Mouse (Mus musculus): Measurements from ENCODE around the gene Kcnj14. TPM values are rescaled to one million over a fixed set of nuclear protein-coding genes. Genes with fewer than 3 reads are reported as not detected.

Gene Kcnj14
- 0.96 and 1.5 TPM in 2 replicates for polyA plus RNA-seq (2012; rRNA removed)

DNA sequence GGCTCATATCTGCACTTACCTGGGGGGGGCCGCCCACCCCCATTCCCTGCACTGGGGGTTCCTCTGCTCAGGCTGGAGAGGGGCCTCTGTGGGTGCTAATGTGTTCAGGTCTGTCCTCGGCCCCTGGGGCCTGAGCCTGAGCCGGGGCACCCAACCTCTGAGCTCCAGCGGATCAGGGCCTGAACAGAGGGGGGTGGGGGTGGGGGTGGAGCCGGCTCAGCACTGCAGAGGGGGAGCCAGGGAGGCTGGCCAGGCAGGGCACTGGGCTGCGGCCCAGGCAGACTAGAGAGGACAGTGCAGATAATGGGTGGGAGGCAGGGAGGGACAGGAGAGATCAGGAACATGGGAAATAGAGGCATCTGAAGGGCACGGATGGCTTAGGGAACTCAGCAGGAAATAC is at the start of gene Kcnj14:
Gene Kcnj14 (minus strand): TSS at position 185 of the 400 bp plus-strand sequence.

DNA sequence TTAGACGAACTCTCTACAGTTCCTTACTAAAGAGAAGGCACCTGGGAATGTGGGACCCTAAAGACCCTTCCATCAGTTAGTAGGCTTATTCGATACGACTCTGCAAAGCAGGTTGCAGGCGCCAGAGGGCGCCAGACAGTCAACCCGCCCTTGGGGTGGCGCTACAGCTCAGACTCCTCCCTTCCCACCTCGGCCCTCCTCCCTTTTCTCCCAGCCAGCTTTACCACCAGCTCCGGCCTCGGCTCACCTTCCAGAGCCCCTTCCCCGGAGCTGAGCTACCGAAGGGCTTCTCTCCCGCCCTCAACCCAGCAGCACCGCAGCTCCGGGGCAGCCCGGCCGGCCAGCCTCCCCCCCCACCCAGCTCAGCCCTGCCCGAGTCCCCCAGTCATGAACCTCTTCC is 48.0 kb upstream of the Kcnj14 start, which contains the start of gene Kdelr1:
Gene Kdelr1 (plus strand): TSS at position 149 of the 400 bp plus-strand sequence.

DNA sequence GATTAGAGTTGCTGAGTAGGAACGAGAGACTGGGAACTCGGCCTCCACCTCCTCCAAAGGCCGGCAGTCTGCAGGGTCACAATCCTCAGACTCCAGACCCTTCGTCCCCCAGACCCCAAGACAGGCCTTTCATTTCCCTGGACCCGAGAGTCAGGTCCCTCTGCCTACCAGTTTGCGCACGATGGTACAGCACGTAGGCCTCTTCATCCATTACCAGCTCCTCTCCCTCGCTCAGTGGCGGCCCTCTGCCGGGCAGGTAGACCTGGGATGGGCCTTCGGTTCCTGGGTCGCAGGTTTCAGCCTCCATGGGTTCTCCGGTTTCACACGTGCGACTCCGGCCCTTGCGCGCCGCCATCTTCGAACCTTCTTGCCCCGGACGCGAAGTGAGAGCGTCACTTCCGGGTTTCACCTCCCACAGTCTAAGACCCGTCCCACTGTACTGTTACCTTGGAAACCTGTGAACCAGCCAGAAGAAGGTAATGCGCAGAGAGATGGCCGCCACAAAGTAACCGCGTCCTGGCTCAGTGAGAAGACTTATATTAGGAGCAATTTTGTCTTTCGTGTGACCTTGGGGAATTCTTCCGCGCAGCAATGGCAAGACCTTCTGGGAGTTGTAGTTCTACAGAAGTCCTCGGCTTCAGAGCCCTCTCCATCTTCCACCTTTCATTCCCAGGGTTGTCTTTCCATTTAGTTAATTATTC is 6.0 kb upstream of the Kcnj14 start, which contains the start of gene Grwd1:
Gene Grwd1 (minus strand): TSS at position 518 of the 701 bp plus-strand sequence.

DNA sequence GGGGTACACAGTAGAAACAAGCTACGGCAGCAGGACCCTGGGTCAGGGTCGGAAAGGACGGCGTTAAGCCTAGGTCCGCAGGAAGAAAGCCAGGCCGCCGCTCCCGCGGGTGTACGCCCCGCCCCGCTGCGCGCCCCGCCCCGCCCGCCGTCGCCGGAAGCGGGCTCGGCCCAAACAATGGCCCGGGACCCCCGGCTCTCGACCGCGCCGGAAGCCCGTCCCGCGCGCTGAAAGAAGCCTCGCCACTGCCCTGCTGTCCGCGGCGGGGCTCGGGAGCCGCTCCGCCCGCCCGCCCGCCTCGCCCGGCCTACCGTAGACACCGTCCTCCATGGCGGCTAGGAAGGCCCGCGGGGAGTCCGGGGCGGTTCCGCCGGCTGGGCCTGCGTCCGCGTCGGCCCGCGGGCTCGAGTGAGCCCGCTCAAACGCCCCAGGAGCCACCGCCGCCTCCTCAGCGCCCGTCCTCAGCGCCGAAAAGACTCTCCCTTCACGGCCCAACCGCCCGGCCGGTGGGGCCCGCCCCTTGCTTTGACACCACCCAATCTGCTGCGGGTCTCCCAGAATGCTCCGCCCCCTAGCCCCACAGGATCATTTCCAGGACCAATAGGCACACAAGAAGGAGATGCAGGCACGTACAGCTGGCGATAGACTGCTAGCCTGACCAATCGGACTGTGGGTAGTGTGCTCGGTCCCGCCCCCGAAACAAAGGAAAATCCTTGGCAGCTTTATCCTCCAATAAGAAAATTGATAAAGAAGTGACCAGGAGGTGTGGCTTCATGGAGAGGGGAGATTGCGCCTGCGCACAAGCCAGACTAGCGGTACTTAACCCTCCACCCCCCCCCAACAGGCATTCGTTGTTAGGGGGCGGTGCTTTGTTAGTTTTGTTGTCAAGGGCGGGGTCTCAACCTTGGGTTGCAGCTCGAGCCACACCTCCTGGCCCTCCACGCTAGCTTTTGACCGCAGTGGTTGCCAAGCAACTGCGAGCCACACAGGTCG is 10.5 kb downstream of the Kcnj14 start, which contains the start of gene Cyth2:
Gene Cyth2 (minus strand): TSS at position 795 of the 993 bp plus-strand sequence.

DNA sequence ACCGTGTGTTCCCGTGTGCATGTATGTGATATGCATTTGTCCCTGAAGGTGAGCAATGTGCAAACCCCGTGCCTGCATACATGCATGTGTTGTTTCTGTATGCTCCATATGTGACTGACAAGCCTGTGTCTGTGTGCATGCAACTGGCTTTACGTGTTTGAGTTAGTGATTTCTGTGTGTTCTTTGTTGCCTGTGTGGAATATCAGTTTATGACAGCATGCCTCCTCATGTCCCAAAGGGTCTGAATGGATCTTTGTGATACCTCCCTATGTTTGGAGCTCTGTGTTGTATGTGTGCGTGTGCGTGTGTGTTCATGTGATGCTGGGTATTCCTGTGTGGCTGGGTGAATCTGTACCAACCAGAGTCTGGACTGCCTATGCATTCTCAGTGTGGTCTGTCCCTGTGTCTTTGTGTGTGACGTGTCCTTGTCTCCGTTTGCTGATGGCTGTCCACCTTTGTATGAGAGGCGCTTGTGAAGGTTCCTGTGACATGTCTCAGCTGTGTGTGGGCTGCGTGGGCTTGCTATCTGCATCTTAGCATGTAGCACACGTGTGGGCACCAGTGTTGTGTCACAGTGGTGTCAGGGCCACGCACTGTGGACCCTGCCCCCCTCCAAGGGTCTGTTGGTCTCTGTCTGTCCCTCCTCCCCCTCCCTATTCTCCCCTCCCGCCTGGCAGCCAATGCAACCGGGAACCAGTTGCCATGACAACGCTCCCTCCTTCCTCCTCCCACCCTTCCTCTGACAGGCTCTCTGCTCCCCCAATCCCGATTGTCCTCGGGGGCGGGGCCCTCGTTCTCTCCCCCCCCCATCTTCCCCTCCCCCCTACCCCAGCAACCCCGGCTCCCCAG is 39.8 kb downstream of the Kcnj14 start, which contains the start of gene Sult2b1:
Gene Sult2b1 (minus strand): TSS at position 146 of the 849 bp plus-strand sequence.

DNA sequence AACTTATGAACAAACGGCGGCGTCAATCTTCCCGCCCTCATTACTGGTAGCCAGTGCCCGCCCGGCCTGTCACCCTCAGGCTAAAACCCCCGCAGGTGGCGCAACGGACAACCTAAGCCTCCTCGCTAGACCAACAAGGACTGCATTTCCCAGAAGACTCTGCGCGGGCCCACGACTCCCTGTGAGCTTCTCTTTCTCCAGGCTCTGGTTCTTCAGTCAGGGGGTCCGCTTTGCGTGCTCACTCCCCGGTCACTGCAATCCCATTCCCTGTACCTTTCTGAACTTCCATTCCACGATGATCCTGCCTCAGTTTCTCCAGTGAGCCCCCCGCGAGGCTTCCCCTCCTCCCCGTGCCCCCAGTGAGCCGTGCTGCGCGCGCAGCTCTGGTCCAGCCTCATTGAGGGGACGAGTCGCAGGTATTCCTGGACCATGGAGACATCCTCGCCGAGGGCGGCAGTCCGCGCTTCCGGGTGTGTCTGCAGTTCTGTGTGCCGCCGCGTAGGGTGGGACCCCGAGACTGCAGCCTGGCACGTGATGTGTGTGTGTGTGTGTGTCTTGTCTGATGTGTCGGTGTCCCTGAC is 41.0 kb downstream of the Kcnj14 start, which contains the start of gene Lmtk3:
Gene Lmtk3 (plus strand): TSS at position 228 of the 581 bp plus-strand sequence.

Other genes with a start within 250 kb of the Kcnj14 start
- 0.23 TPM in 1 of 2 replicates, not detected in the other for gene Fgf21, start 209.3 kb downstream of the Kcnj14 start, polyA plus RNA-seq (2012; rRNA removed)
- 0.02 and 0.43 TPM in 2 replicates for gene Fut1, start 207.5 kb downstream of the Kcnj14 start, polyA plus RNA-seq (2012; rRNA removed)
- gene Izumo1, start 203.0 kb downstream of the Kcnj14 start, polyA plus RNA-seq (2012; rRNA removed), result 0.14 and 0.28 TPM in 2 replicates
- gene Rasip1, start 197.3 kb downstream of the Kcnj14 start, polyA plus RNA-seq (2012; rRNA removed), result 12.3 and 14.3 TPM in 2 replicates
- gene Mamstr, start 184.8 kb downstream of the Kcnj14 start, polyA plus RNA-seq (2012; rRNA removed), result 3.5 and 7.4 TPM in 2 replicates
- 0.06 and 0.24 TPM in 2 replicates for gene Fut2, start 158.4 kb downstream of the Kcnj14 start, polyA plus RNA-seq (2012; rRNA removed)
- 2.0 and 3.1 TPM in 2 replicates for gene Ntn5, start 140.8 kb downstream of the Kcnj14 start, polyA plus RNA-seq (2012; rRNA removed)
- gene Sec1, start 130.4 kb downstream of the Kcnj14 start, polyA plus RNA-seq (2012; rRNA removed), result 0.95 and 2.1 TPM in 2 replicates
- 92.3 and 104 TPM in 2 replicates for gene Car11, start 124.9 kb downstream of the Kcnj14 start, polyA plus RNA-seq (2012; rRNA removed)
- gene Dbp, start 119.7 kb downstream of the Kcnj14 start, polyA plus RNA-seq (2012; rRNA removed), result 9.3 and 11.5 TPM in 2 replicates
- 985 and 996 TPM in 2 replicates for gene Rpl18, start 109.3 kb downstream of the Kcnj14 start, polyA plus RNA-seq (2012; rRNA removed)
- gene Sphk2, start 106.8 kb downstream of the Kcnj14 start, polyA plus RNA-seq (2012; rRNA removed), result 29.4 and 30.0 TPM in 2 replicates
- gene Fam83e, start 103.6 kb downstream of the Kcnj14 start, polyA plus RNA-seq (2012; rRNA removed), result 0.60 and 0.77 TPM in 2 replicates
- not detected in 2 replicates for gene Spaca4, start 99.0 kb downstream of the Kcnj14 start, polyA plus RNA-seq (2012; rRNA removed)
- gene Lmtk3, start 41.0 kb downstream of the Kcnj14 start, polyA plus RNA-seq (2012; rRNA removed), result 250 and 252 TPM in 2 replicates
- gene Sult2b1, start 40.1 kb downstream of the Kcnj14 start, polyA plus RNA-seq (2012; rRNA removed), result 1.2 and 2.1 TPM in 2 replicates
- 230 and 274 TPM in 2 replicates for gene Cyth2, start 10.2 kb downstream of the Kcnj14 start, polyA plus RNA-seq (2012; rRNA removed)
- gene Grwd1, start 6.2 kb upstream of the Kcnj14 start, polyA plus RNA-seq (2012; rRNA removed), result 20.9 and 23.6 TPM in 2 replicates
- 157 and 187 TPM in 2 replicates for gene Kdelr1, start 48.0 kb upstream of the Kcnj14 start, polyA plus RNA-seq (2012; rRNA removed)
- gene Grin2d, start 53.6 kb upstream of the Kcnj14 start, polyA plus RNA-seq (2012; rRNA removed), result 12.8 and 18.8 TPM in 2 replicates
- gene Syngr4, start 71.9 kb upstream of the Kcnj14 start, polyA plus RNA-seq (2012; rRNA removed), result 0.14 and 0.59 TPM in 2 replicates
- 16.2 and 16.5 TPM in 2 replicates for gene Tmem143, start 72.2 kb upstream of the Kcnj14 start, polyA plus RNA-seq (2012; rRNA removed)
- 25.6 and 55.8 TPM in 2 replicates for gene Emp3, start 96.6 kb upstream of the Kcnj14 start, polyA plus RNA-seq (2012; rRNA removed)
- 6.0 and 7.2 TPM in 2 replicates for gene Ccdc114, start 99.3 kb upstream of the Kcnj14 start, polyA plus RNA-seq (2012; rRNA removed)
- gene Abcc6, start 205.5 kb upstream of the Kcnj14 start, polyA plus RNA-seq (2012; rRNA removed), result 1.4 and 1.5 TPM in 2 replicates
- 39.8 and 43.8 TPM in 2 replicates for gene Nomo1, start 208.9 kb upstream of the Kcnj14 start, polyA plus RNA-seq (2012; rRNA removed)

Measured in central nervous system, embryonic 14 days (tissue).